Mouse (Mus musculus) hindbrain, embryonic 10.5 days (tissue): ENCODE results near the gene Ablim1. TPM values are rescaled to one million over a fixed set of nuclear protein-coding genes. Genes with fewer than 3 reads are reported as not detected.

ENCODE experiments used
- DNase-seq: peaks from one replicate; pipeline ENCODE4 v3.0.0-alpha.2; 2017; ENCODE audit warnings: low spot score
- H3K27ac ChIP-seq: fragments of 300-500 bp; sonication (generic); 2 replicates; pipeline ENCODE4 v1.5.1; 2016; ENCODE audit warnings: mild to moderate bottlenecking, moderate library complexity
- H3K27me3 ChIP-seq: fragments of 300-500 bp; sonication (generic); 2 replicates; pipeline ENCODE4 v1.6.1; 2016; ENCODE audit warnings: mild to moderate bottlenecking; ENCODE audit not compliant: poor library complexity, insufficient read depth, severe bottlenecking
- H3K36me3 ChIP-seq: fragments of 300-500 bp; sonication (generic); 2 replicates; pipeline ENCODE4 v1.6.1; 2016; ENCODE audit warnings: mild to moderate bottlenecking, moderate library complexity
- H3K4me1 ChIP-seq: fragments of 300-500 bp; sonication (generic); replicated peaks from 2 replicates; pipeline ENCODE4 v1.6.1; 2016; ENCODE audit warnings: mild to moderate bottlenecking
- H3K4me3 ChIP-seq: fragments of 300-500 bp; sonication (generic); 2 replicates; pipeline ENCODE4 v1.5.1; 2016; ENCODE audit warnings: mild to moderate bottlenecking, moderate library complexity
- H3K9me3 ChIP-seq: fragments of 300-500 bp; sonication (generic); 2 replicates; pipeline ENCODE4 v1.6.1; 2016; ENCODE audit warnings: mild to moderate bottlenecking, moderate library complexity
- WGBS: fragments of 180-500 bp; shearing (Covaris S2); methylation state at CpG from one replicate; pipeline ENCODE4 v1.1.7; 2016; 5-methylcytosine and 5-hydroxymethylcytosine counted together
- polyA plus RNA-seq: library from polyadenylated mRNA; unstranded; fragments of >200 nt; fragmentation: Nextera tagmentation; extraction: Ambion mirVana; gene quantifications from 2 replicates; pipeline ENCODE4 v1.2.1, GENCODE M21; 2016

The Ablim1 gene
- polyA plus RNA-seq, 1 experiment from 2014 or later = 17.7 TPM

GRCm38 (mm10) chr19:57052016-57052415 lies 262.7 kb downstream of the Ablim1 start:
- no peaks in the 10 kb centered on the region for H3K27me3 ChIP-seq
- no peak for DNase-seq
- H3K4me1 ChIP-seq = peaks cover 12% of the 10 kb centered on the region
- H3K27ac ChIP-seq = no peak overlapping the region
- WGBS = 91% methylated on average over 7 of the region's 7 CpGs
- H3K36me3 ChIP-seq = no peaks in the 10 kb centered on the region; the same call in 1 of the 2 replicates
- no peak overlapping the region for H3K4me3 ChIP-seq
- H3K9me3 ChIP-seq = no peaks in the 10 kb centered on the region

DNA sequence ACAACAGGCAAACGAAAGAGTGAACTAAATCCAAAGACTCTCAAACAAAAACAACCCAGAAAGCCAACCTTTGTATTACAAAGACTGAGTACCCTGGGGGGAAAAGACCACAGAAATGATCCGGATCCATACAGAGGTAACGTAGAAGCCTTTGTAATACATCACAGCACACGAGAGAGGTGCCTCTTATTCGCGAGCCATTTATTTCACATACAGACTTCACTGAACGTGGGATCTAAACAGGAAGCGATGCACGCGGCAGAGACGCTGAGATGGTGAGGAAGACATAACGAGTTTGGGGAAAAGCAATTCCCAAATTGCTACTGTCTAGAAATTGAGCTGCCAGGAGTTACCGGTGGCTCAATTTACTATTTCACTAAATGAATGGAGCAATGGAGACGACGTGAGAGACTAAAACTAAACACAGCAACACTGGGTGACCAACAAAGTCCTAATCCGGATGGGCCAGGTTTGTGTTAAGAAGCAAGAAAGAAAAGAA lies 265.1 kb downstream of the Ablim1 start:
- peaks cover 12% of the 10 kb centered on the region for H3K4me1 ChIP-seq
- no peak overlapping the region for H3K27ac ChIP-seq
- WGBS = 69% methylated on average over 16 of the region's 16 CpGs
- H3K27me3 ChIP-seq = no peaks in the 10 kb centered on the region
- no peaks in the 10 kb centered on the region for H3K9me3 ChIP-seq
- no peak for DNase-seq
- H3K36me3 ChIP-seq = no peaks in the 10 kb centered on the region
- H3K4me3 ChIP-seq = no peak overlapping the region

DNA sequence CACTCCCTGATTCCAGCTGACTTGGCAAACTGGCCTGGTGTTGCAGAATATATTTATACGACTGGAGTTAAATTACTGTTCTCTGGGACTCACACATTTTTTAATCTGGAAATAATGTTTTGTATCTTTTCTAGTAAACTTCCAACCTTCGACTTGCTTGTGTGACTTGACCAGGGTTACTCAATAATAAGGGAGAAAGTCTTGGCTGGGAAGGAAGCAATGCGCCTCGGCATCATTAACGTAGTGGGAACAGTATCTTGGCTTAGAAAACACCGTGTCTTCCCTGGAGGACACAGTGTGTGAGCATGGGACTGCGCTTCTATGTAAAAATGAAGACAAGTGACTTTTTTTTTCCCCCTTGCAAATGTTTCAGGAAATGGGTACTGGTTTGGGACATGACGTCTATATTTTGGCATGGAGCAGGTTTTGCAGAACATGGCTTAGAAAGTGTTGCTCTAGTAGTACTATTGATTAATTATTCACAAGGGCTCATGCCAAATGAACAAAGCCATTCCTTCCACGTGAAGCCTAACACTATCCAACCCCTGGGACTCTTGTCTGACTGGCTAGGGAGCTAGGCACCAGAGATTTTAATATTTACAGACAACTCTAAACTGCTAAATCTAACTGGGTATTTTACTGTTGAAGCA lies 266.9 kb downstream of the Ablim1 start:
- H3K4me1 ChIP-seq = peaks cover 12% of the 10 kb centered on the region
- 89% methylated on average over 9 of the region's 9 CpGs for WGBS
- H3K9me3 ChIP-seq = no peaks in the 10 kb centered on the region
- H3K27me3 ChIP-seq = no peaks in the 10 kb centered on the region
- no peak overlapping the region for H3K4me3 ChIP-seq
- DNase-seq = no peak
- H3K27ac ChIP-seq = no peak overlapping the region
- no peaks in the 10 kb centered on the region for H3K36me3 ChIP-seq

DNA sequence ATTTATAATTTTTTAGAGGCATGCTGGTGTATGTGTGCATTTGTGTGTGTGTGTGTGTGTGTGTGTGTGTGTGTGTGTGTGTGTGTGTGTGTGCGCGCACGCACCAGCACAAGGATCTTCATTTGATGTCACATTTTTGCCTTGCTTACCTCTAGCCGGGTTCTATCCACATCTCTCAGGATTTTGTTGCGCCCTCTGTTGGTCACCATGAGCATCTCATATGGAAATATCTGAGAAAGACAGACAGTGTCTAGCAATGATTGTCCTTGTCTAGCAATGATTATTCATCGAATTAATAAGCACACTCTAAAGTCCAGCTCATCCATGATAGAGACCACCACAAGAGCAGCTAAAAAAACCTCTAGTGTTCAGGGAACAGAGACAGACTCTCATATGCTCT lies 275.5 kb downstream of the Ablim1 start:
- WGBS = 72% methylated on average over 6 of the region's 6 CpGs
- Histone ChIP-seq H3K9me3 (no peaks in the 10 kb centered on the region), H3K4me3 (no peak overlapping the region), H3K27ac (no peak overlapping the region), H3K27me3 (no peaks in the 10 kb centered on the region), H3K36me3 (0 out of 2 replicates have a peak, but pooled peaks cover 4% of the 10 kb centered on the region), H3K4me1 (peaks cover 17% of the 10 kb centered on the region)
- DNase-seq = peak; percentile 14

GRCm38 (mm10) chr19:57036860-57037259 lies 277.9 kb downstream of the Ablim1 start:
- Histone ChIP-seq H3K27me3 (no peaks in the 10 kb centered on the region), H3K27ac (no peak overlapping the region), H3K36me3 (0 out of 2 replicates have a peak, but pooled peaks cover 4% of the 10 kb centered on the region), H3K4me1 (peaks cover 20% of the 10 kb centered on the region), H3K4me3 (no peak overlapping the region), H3K9me3 (no peaks in the 10 kb centered on the region)
- WGBS = 89% methylated on average over 15 of the region's 15 CpGs
- no peak for DNase-seq

GRCm38 (mm10) chr19:57031582-57031981 lies 283.1 kb downstream of the Ablim1 start:
- WGBS = 75% methylated on average over 4 of the region's 4 CpGs
- peaks cover 7% of the 10 kb centered on the region; the same call in 1 of the 2 replicates for H3K9me3 ChIP-seq
- peaks cover 45% of the 10 kb centered on the region for H3K4me1 ChIP-seq
- DNase-seq = peak; percentile 66
- H3K27me3 ChIP-seq = no peaks in the 10 kb centered on the region
- H3K36me3 ChIP-seq = no peaks in the 10 kb centered on the region
- H3K27ac ChIP-seq = peak overlapping the region; percentile 35; the same call in 1 of the 2 replicates
- no peak overlapping the region for H3K4me3 ChIP-seq

DNA sequence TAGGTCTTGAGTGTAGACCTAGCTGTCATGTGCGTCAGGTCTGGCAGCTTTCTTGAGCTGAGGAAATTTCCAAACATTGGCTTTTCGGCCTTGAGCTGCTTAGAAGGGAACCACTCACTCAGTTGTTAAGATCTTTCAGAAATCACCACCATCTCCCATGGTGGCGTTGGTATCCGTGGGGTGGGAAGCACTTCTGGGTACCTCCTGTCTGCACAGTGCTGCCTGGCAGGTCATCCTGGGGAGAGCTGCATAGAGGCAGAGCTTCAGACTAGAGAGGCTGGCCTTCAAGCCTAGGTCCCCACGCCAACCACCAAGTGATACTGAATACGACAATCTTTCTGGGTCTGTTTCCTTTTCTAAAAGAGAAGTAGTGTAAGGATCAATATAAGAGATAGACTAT lies 285.3 kb downstream of the Ablim1 start:
- peak overlapping the region; percentile 40; the same call in 1 of the 2 replicates for H3K27ac ChIP-seq
- 87% methylated on average over 6 of the region's 6 CpGs for WGBS
- no peak for DNase-seq
- peaks cover 11% of the 10 kb centered on the region; the same call in 1 of the 2 replicates for H3K9me3 ChIP-seq
- no peaks in the 10 kb centered on the region for H3K27me3 ChIP-seq
- H3K4me3 ChIP-seq = no peak overlapping the region
- peaks cover 31% of the 10 kb centered on the region for H3K4me1 ChIP-seq
- H3K36me3 ChIP-seq = no peaks in the 10 kb centered on the region

DNA sequence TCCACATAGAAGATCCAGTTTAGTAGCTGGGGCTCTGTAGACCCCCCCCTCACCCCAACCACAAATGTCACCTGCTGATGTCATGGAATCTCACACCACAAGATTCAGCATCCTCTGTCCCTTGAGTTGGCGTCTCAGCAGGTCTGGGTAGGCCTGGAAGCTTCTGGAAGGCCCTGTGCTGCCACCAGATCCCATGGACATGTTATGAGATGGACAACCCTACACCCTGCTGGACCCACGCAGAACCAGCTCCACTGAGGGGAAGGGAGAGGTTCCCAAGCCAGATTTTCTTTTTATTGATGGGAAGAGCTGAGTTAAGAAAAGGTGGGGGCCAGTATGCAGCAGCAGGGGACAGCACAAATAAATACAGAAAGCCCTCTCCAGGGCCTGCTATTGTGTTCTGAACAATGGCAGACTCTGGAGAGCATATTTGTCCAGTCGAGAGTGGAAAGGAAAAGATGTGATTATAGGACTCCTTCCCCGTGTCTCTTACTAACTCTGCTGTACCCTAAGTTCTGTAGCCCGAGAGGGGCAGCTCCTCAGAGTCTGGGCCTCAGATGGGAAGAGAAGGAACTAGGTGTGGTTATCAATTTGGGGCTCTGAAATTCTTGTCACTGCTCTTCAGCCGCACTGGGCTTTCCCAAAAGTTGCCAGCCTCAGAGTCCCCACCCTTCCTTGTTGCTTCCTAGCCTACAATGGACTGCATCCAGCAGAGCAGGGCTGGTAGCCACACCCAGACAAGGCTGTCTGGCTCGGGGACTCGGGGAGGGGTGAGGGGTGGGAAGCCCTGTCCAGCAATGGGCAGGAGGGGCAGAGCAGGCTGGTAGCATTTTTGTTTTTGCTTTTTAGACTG lies 286.2 kb downstream of the Ablim1 start:
- Histone ChIP-seq H3K27ac (peak overlapping the region; percentile 62), H3K9me3 (peaks cover 11% of the 10 kb centered on the region; the same call in 1 of the 2 replicates), H3K4me1 (peaks cover 27% of the 10 kb centered on the region), H3K27me3 (no peaks in the 10 kb centered on the region), H3K36me3 (no peaks in the 10 kb centered on the region), H3K4me3 (no peak overlapping the region)
- 40% methylated on average over 8 of the region's 8 CpGs for WGBS
- no peak for DNase-seq

- Histone ChIP-seq H3K9me3 (peaks cover 11% of the 10 kb centered on the region; the same call in 1 of the 2 replicates), H3K36me3 (no peaks in the 10 kb centered on the region), H3K4me1 (peaks cover 23% of the 10 kb centered on the region), H3K27ac (no peak overlapping the region), H3K27me3 (no peaks in the 10 kb centered on the region), H3K4me3 (no peak overlapping the region)
- WGBS = 78% methylated on average over 4 of the region's 4 CpGs
- DNase-seq = no peak
These were observed 288.2 kb downstream of the Ablim1 start for GRCm38 (mm10) chr19:57026501-57026900.

- Histone ChIP-seq H3K4me1 (peaks cover 43% of the 10 kb centered on the region), H3K4me3 (no peak overlapping the region), H3K36me3 (no peaks in the 10 kb centered on the region), H3K9me3 (no peaks in the 10 kb centered on the region), H3K27ac (peak overlapping the region; percentile 53), H3K27me3 (no peaks in the 10 kb centered on the region)
- WGBS = 80% methylated on average over 8 of the region's 8 CpGs
- DNase-seq = no peak
These were observed 296.9 kb downstream of the Ablim1 start for GRCm38 (mm10) chr19:57017785-57018179.

GRCm38 (mm10) chr19:57016995-57017784 lies 297.5 kb downstream of the Ablim1 start:
- H3K4me1 ChIP-seq = peaks cover 43% of the 10 kb centered on the region
- no peak overlapping the region for H3K27ac ChIP-seq
- DNase-seq = peak; percentile 29

DNA sequence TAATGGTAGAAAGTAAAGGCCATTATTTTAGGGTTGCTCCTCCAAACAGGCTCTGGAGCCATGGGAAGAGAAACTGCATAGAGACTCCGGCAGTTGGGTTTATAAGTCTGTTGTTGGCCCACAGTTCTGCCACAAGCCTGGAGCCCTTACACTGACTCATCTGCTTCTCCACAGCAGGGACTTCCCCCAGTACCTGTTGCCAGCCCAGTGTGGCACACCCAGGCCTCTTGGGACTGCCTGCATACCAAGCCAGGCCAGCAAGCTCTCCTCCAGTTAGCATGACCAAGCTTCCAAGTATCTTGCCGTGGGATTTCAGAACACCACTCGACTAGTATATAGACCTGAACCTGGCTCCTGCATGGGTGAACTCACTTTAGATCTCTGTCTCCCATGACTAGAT lies 299.9 kb downstream of the Ablim1 start:
- peaks cover 17% of the 10 kb centered on the region for H3K27me3 ChIP-seq
- H3K4me1 ChIP-seq = peaks cover 55% of the 10 kb centered on the region
- H3K27ac ChIP-seq = no peak overlapping the region
- H3K4me3 ChIP-seq = no peak overlapping the region
- H3K9me3 ChIP-seq = no peaks in the 10 kb centered on the region
- no peak for DNase-seq
- WGBS = 83% methylated on average over 3 of the region's 3 CpGs
- no peaks in the 10 kb centered on the region for H3K36me3 ChIP-seq

More at GRCm38 (mm10) chr19:57016995-57017784, 297.5 kb downstream of the Ablim1 start:
- Histone ChIP-seq H3K9me3 (no peaks in the 10 kb centered on the region), H3K4me3 (no peak overlapping the region), H3K36me3 (no peaks in the 10 kb centered on the region), H3K27me3 (no peaks in the 10 kb centered on the region)
- WGBS = 49% methylated on average over 15 of the region's 15 CpGs
